Mouse (Mus musculus) skeletal muscle tissue, adult 2 months (tissue): ENCODE data around the gene Erp29.
"Not testable (repeated sequence)": the region's sequence is repeated elsewhere in the genome, so short reads cannot be mapped to it uniquely, and the experiment has no call there.

Experiments
- DNase-seq: peaks from one replicate; pipeline ENCODE4 v3.0.0-alpha.2; 2012; ENCODE audit warnings: low read depth, low spot score

Erp29 gene

GRCm38 (mm10) chr5:121452026-121452869, at the start of gene Erp29:
Gene Erp29 (minus strand): TSS chr5:121452506.
- peak; percentile 97 for DNase-seq

- not testable (repeated sequence) for DNase-seq
Measured at GRCm38 (mm10) chr5:121501424-121501996, 49.2 kb upstream of the Erp29 start.

- no peak for DNase-seq
Measured at GRCm38 (mm10) chr5:121500719-121501118, 48.4 kb upstream of the Erp29 start.

GRCm38 (mm10) chr5:121493305-121493704, 41.0 kb upstream of the Erp29 start:
- DNase-seq: no peak

- no peak for DNase-seq
Measured at GRCm38 (mm10) chr5:121484801-121485200, 32.5 kb upstream of the Erp29 start.

GRCm38 (mm10) chr5:121477680-121478079, 25.4 kb upstream of the Erp29 start:
- DNase-seq: peak; percentile 43

- no peak for DNase-seq
Measured at GRCm38 (mm10) chr5:121476040-121476439, 23.7 kb upstream of the Erp29 start.

GRCm38 (mm10) chr5:121474610-121475009, 22.3 kb upstream of the Erp29 start:
- DNase-seq: no peak

- no peak for DNase-seq
Measured at GRCm38 (mm10) chr5:121472411-121472810, 20.1 kb upstream of the Erp29 start.

- no peak for DNase-seq
Measured at GRCm38 (mm10) chr5:121469566-121469965, 17.3 kb upstream of the Erp29 start.

- DNase-seq: no peak
Measured at GRCm38 (mm10) chr5:121463601-121464250, 11.4 kb upstream of the Erp29 start.

GRCm38 (mm10) chr5:121462967-121463366, 10.7 kb upstream of the Erp29 start:
- no peak for DNase-seq

- DNase-seq: no peak
Measured at GRCm38 (mm10) chr5:121462171-121462502, 9.8 kb upstream of the Erp29 start.

- DNase-seq: no peak
Measured at GRCm38 (mm10) chr5:121461339-121462170, 9.2 kb upstream of the Erp29 start.

- DNase-seq: no peak
Measured at GRCm38 (mm10) chr5:121455510-121456265, 3.4 kb upstream of the Erp29 start.

- no peak for DNase-seq
Measured at GRCm38 (mm10) chr5:121454503-121454782, 2.1 kb upstream of the Erp29 start.

GRCm38 (mm10) chr5:121453743-121454502, 1.6 kb upstream of the Erp29 start:
- DNase-seq: no peak

- peak; percentile 78 for DNase-seq
Measured at GRCm38 (mm10) chr5:121452906-121453305, 600 bp upstream of the Erp29 start.

- no peak for DNase-seq
Measured at GRCm38 (mm10) chr5:121451644-121452025, 671 bp downstream of the Erp29 start, which contains the start of gene Tmem116. Gene Tmem116 (plus strand): TSS chr5:121451893.

GRCm38 (mm10) chr5:121451203-121451602, 1.1 kb downstream of the Erp29 start:
- no peak for DNase-seq

GRCm38 (mm10) chr5:121450476-121450875, 1.8 kb downstream of the Erp29 start:
- no peak for DNase-seq
